Mouse (Mus musculus): ENCODE results near the gene Sox5. TPM values are rescaled to one million over a fixed set of nuclear protein-coding genes. Genes with fewer than 3 reads are reported as not detected.

The Sox5 gene
- polyA plus RNA-seq, 1 experiment, result 0.81 TPM

DNA sequence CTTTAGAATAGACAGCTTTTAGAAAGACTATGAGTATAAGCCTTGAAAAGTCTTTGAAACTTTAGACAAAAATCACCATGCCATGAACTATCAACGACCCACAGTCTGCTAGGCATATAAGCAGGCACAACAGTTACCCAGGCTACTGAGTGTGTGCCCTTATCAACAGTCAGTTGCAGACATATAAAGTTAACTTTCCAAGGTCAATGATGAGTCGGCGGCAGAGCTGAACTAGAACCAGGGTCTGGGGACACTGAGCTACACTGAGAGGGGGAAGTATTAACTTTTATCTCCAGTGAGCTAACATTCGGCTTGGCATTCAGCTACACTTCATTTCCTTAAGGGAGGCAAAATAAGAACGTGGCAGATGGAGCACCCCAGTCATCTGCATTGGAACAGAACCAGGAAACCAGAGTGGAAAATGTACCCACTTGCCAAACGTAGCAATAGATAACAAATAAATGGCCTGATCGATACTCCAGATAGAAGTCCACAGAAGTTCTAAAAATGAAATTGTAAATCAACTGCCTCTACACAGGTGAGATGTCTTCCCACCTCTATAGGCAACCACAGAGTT, 154.2 kb downstream of the Sox5 start:
- H3K4me3 ChIP-seq (ENCODE audit: control insufficient read depth, insufficient read depth, low read length), result no peak overlapping the region
- H3K27me3 ChIP-seq (ENCODE audit: control insufficient read depth, insufficient read depth, low read length), result no peaks in the 10 kb centered on the region
- no peak for TF ChIP-seq POLR2A (IDR thresholded peaks at IDR 0.05; ENCODE audit: control insufficient read depth, extremely low read depth, insufficient read depth, low read length, poor library complexity)
- H3K4me1 ChIP-seq (replicated peaks; ENCODE audit: control insufficient read depth, insufficient read depth, low read length), result no peaks in the 10 kb centered on the region
- DNase-seq, result no peak
- WGBS, result 85% methylated on average over 7 of the region's 7 CpGs
- H3K27ac ChIP-seq (ENCODE audit: control insufficient read depth, insufficient read depth, low read length), result no peak overlapping the region
- no peaks in the 10 kb centered on the region for H3K36me3 ChIP-seq (ENCODE audit: control insufficient read depth, insufficient read depth, low read length)

DNA sequence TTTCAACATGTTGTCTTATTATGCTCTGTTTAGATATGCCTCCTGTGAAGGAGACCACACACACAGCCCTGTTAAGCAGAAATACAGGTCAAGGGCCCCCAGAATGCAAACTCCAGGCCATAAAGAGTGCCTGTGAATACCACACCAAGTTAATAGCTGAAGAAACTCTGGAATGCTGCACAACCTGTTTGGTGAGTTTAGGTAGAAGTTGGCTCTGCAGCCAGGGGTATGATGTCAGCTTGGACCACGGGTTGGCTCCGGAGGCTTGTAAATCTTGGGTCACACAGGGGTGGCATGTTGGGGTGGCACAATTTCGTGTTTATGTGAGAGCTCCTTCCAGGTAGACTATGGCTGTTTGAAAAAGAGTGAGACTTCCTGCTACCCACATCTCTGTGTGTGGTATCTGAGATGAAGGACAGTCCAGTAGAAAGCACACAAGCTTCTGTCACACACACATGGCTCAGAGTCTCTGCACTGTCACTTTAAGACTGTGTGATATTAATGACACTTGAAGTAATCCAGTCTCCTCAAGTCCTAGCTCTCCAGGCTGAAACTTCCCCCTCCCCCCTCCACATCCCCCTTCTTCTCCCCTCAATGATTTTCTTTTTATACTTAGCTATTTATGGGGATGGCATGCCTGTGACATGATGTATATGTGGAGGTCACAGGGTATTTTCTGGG, 160.5 kb downstream of the Sox5 start:
- Histone ChIP-seq H3K27me3 (ENCODE audit: control insufficient read depth, insufficient read depth, low read length) (no peaks in the 10 kb centered on the region), H3K4me1 (replicated peaks; ENCODE audit: control insufficient read depth, insufficient read depth, low read length) (no peaks in the 10 kb centered on the region), H3K27ac (ENCODE audit: control insufficient read depth, insufficient read depth, low read length) (no peak overlapping the region), H3K4me3 (ENCODE audit: control insufficient read depth, insufficient read depth, low read length) (no peak overlapping the region), H3K36me3 (ENCODE audit: control insufficient read depth, insufficient read depth, low read length) (no peaks in the 10 kb centered on the region)
- DNase-seq, result no peak
- TF ChIP-seq CTCF (IDR thresholded peaks at IDR 0.05; ENCODE audit: borderline replicate concordance, control insufficient read depth, extremely low read depth, insufficient read depth, low read length, poor library complexity), result no peak
- TF ChIP-seq POLR2A (IDR thresholded peaks at IDR 0.05; ENCODE audit: control insufficient read depth, extremely low read depth, insufficient read depth, low read length, poor library complexity), result no peak
- 84% methylated on average over 3 of the region's 3 CpGs for WGBS

DNA sequence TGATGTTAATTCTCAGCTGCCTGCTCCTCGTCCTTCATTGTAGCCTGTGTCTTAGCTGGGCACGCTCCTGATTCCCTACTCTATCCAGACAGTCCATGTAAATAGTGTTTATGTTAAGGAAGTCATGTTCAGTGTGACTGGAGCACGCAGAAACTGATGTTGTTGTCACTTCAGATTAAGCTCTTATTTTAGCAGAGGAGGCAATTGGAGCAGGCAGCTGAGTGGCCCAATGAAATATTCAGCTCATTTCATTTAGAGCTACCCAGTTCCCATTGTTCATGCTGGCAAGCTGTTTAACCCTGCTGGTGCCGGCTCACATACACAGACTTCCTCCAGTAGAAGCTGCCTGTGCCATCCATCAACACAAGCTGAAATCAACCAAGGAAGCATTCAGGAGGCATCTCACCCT, 170.4 kb downstream of the Sox5 start:
- H3K4me3 ChIP-seq (ENCODE audit: control insufficient read depth, insufficient read depth, low read length), result no peak overlapping the region
- no peaks in the 10 kb centered on the region for H3K36me3 ChIP-seq (ENCODE audit: control insufficient read depth, insufficient read depth, low read length)
- TF ChIP-seq CTCF (IDR thresholded peaks at IDR 0.05; ENCODE audit: borderline replicate concordance, control insufficient read depth, extremely low read depth, insufficient read depth, low read length, poor library complexity), result no peak
- no peak for TF ChIP-seq POLR2A (IDR thresholded peaks at IDR 0.05; ENCODE audit: control insufficient read depth, extremely low read depth, insufficient read depth, low read length, poor library complexity)
- no peak overlapping the region for H3K27ac ChIP-seq (ENCODE audit: control insufficient read depth, insufficient read depth, low read length)
- WGBS, result 87% methylated on average over 4 of the region's 4 CpGs
- no peak for DNase-seq
- H3K4me1 ChIP-seq (replicated peaks; ENCODE audit: control insufficient read depth, insufficient read depth, low read length), result no peaks in the 10 kb centered on the region
- H3K27me3 ChIP-seq (ENCODE audit: control insufficient read depth, insufficient read depth, low read length), result no peaks in the 10 kb centered on the region

DNA sequence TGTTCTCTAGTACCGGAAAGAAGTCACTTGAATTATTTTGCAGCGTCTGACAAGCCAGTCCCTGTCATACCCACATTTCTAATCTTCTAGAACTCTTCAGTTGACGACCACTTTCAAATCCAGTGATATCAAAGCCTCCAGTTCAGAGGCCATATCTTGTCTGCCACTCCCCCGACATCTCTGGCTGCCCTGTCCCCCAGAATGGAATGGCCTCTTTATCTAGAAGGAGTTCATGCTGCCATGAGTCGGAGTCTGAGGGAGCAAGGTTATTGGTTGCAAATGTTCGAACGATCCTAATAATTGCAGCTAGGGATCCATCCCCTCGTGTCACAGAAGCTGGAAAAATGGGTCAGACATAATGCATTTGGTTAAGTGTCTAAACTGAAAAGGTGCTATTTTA, 170.9 kb downstream of the Sox5 start:
- no peaks in the 10 kb centered on the region for H3K4me1 ChIP-seq (replicated peaks; ENCODE audit: control insufficient read depth, insufficient read depth, low read length)
- no peaks in the 10 kb centered on the region for H3K36me3 ChIP-seq (ENCODE audit: control insufficient read depth, insufficient read depth, low read length)
- TF ChIP-seq CTCF (IDR thresholded peaks at IDR 0.05; ENCODE audit: borderline replicate concordance, control insufficient read depth, extremely low read depth, insufficient read depth, low read length, poor library complexity) (no peak), POLR2A (IDR thresholded peaks at IDR 0.05; ENCODE audit: control insufficient read depth, extremely low read depth, insufficient read depth, low read length, poor library complexity) (no peak)
- H3K27me3 ChIP-seq (ENCODE audit: control insufficient read depth, insufficient read depth, low read length), result no peaks in the 10 kb centered on the region
- H3K4me3 ChIP-seq (ENCODE audit: control insufficient read depth, insufficient read depth, low read length), result no peak overlapping the region
- H3K27ac ChIP-seq (ENCODE audit: control insufficient read depth, insufficient read depth, low read length), result no peak overlapping the region
- WGBS, result 94% methylated on average over 8 of the region's 8 CpGs
- DNase-seq, result no peak

DNA sequence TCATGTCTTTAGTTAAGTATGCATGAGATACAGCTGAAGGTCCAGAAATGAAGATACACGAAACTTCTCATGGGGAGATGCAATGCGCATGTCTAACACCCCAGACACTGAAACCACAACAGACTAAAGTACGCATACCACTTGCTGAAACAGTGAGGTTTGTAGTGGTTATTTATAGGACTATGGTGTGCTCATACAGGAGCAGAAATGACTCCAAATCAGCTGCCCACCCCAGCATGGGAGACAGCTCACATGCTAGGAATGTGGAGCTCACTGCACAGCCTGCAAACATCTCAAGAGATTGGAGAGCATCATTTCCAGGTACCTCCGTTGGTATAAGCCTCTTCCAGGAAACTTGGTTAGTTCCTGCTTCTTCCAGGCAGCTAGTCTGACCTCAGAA, 178.9 kb downstream of the Sox5 start:
- Histone ChIP-seq H3K27me3 (ENCODE audit: control insufficient read depth, insufficient read depth, low read length) (no peaks in the 10 kb centered on the region), H3K4me3 (ENCODE audit: control insufficient read depth, insufficient read depth, low read length) (no peak overlapping the region), H3K4me1 (replicated peaks; ENCODE audit: control insufficient read depth, insufficient read depth, low read length) (no peaks in the 10 kb centered on the region), H3K27ac (ENCODE audit: control insufficient read depth, insufficient read depth, low read length) (no peak overlapping the region), H3K36me3 (ENCODE audit: control insufficient read depth, insufficient read depth, low read length) (no peaks in the 10 kb centered on the region)
- no peak for DNase-seq
- 83% methylated on average over 4 of the region's 4 CpGs for WGBS
- TF ChIP-seq POLR2A (IDR thresholded peaks at IDR 0.05; ENCODE audit: control insufficient read depth, extremely low read depth, insufficient read depth, low read length, poor library complexity), result no peak
- TF ChIP-seq CTCF (IDR thresholded peaks at IDR 0.05; ENCODE audit: borderline replicate concordance, control insufficient read depth, extremely low read depth, insufficient read depth, low read length, poor library complexity), result no peak

DNA sequence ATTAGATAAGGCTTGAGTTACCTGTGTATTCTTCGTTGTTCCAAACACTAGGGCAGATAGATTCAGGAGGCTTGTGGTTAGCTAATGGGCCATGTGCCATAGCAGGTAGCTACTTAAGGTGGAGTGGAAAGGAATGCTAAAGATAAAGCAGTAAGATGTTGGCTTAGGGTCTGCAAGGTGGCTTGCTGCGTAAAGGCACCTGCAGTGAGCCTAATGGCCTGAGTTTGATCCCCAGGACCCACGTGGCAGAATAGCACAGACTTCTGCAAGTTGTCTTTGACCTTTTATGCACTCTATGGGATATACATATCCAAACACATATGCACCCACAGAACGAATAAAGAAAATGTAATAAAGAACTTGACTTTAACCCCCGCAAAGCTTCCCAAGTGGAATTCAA, 181.4 kb downstream of the Sox5 start:
- no peak overlapping the region for H3K27ac ChIP-seq (ENCODE audit: control insufficient read depth, insufficient read depth, low read length)
- H3K4me1 ChIP-seq (replicated peaks; ENCODE audit: control insufficient read depth, insufficient read depth, low read length), result no peaks in the 10 kb centered on the region
- 92% methylated on average over 5 of the region's 5 CpGs for WGBS
- DNase-seq, result no peak
- H3K4me3 ChIP-seq (ENCODE audit: control insufficient read depth, insufficient read depth, low read length), result no peak overlapping the region
- TF ChIP-seq POLR2A (IDR thresholded peaks at IDR 0.05; ENCODE audit: control insufficient read depth, extremely low read depth, insufficient read depth, low read length, poor library complexity), result no peak
- TF ChIP-seq CTCF (IDR thresholded peaks at IDR 0.05; ENCODE audit: borderline replicate concordance, control insufficient read depth, extremely low read depth, insufficient read depth, low read length, poor library complexity), result no peak
- H3K27me3 ChIP-seq (ENCODE audit: control insufficient read depth, insufficient read depth, low read length), result no peaks in the 10 kb centered on the region
- no peaks in the 10 kb centered on the region for H3K36me3 ChIP-seq (ENCODE audit: control insufficient read depth, insufficient read depth, low read length)
